Mouse (Mus musculus): ENCODE data around the gene Atp1a2. TPM values are rescaled to one million over a fixed set of nuclear protein-coding genes. Genes with fewer than 3 reads are reported as not detected.

Gene Atp1a2
- polyA plus RNA-seq, 1 experiment from 2014 or later: 1.6 TPM

GRCm38 (mm10) chr1:172337411-172338185, 39.7 kb upstream of the Atp1a2 start:
- H3K27ac ChIP-seq (ENCODE audit: low read depth): no peak overlapping the region
- H3K9ac ChIP-seq (ENCODE audit: low read length): no peak overlapping the region
- H3K9me3 ChIP-seq (ENCODE audit: control insufficient read depth, low read length): no peaks in the 10 kb centered on the region
- no peaks in the 10 kb centered on the region for H3K36me3 ChIP-seq (ENCODE audit: control insufficient read depth, insufficient read depth, low read length)
- ATAC-seq (replicated peaks; ENCODE audit: low FRiP score, low TSS enrichment, low read depth) (no peak), DNase-seq (ENCODE audit: low spot score) (no peak)
- H3K27me3 ChIP-seq (replicated peaks; ENCODE audit: control insufficient read depth, insufficient read depth, low read length): peaks cover 40% of the 10 kb centered on the region
- WGBS: 35% methylated on average over 2 of the region's 2 CpGs
- H3K4me1 ChIP-seq (replicated peaks; ENCODE audit: control insufficient read depth, insufficient read depth, low read length): no peaks in the 10 kb centered on the region; the same call in 1 of the 2 replicates
- no peak overlapping the region for H3K4me3 ChIP-seq (ENCODE audit: low read depth, low read length)
- H3K4me2 ChIP-seq (ENCODE audit: low read length): no peak overlapping the region

GRCm38 (mm10) chr1:172335804-172336203, 37.9 kb upstream of the Atp1a2 start:
- Histone ChIP-seq H3K9ac (ENCODE audit: low read length) (no peak overlapping the region), H3K27ac (ENCODE audit: low read depth) (no peak overlapping the region), H3K9me3 (ENCODE audit: control insufficient read depth, low read length) (no peaks in the 10 kb centered on the region), H3K4me2 (ENCODE audit: low read length) (no peak overlapping the region), H3K4me3 (ENCODE audit: low read depth, low read length) (no peak overlapping the region), H3K4me1 (replicated peaks; ENCODE audit: control insufficient read depth, insufficient read depth, low read length) (no peaks in the 10 kb centered on the region; the same call in 1 of the 2 replicates), H3K27me3 (replicated peaks; ENCODE audit: control insufficient read depth, insufficient read depth, low read length) (peaks cover 35% of the 10 kb centered on the region), H3K36me3 (ENCODE audit: control insufficient read depth, insufficient read depth, low read length) (no peaks in the 10 kb centered on the region)
- ATAC-seq (replicated peaks; ENCODE audit: low FRiP score, low TSS enrichment, low read depth) (no peak), DNase-seq (ENCODE audit: low spot score) (no peak)
- 74% methylated on average over 15 of the region's 15 CpGs for WGBS

- 22% methylated on average over 3 of the region's 3 CpGs for WGBS
- Histone ChIP-seq H3K4me2 (ENCODE audit: low read length) (no peak overlapping the region), H3K4me1 (replicated peaks; ENCODE audit: control insufficient read depth, insufficient read depth, low read length) (no peaks in the 10 kb centered on the region), H3K27me3 (replicated peaks; ENCODE audit: control insufficient read depth, insufficient read depth, low read length) (peaks cover 40% of the 10 kb centered on the region), H3K4me3 (ENCODE audit: low read depth, low read length) (no peak overlapping the region), H3K27ac (ENCODE audit: low read depth) (no peak overlapping the region), H3K36me3 (ENCODE audit: control insufficient read depth, insufficient read depth, low read length) (no peaks in the 10 kb centered on the region), H3K9me3 (ENCODE audit: control insufficient read depth, low read length) (no peaks in the 10 kb centered on the region), H3K9ac (ENCODE audit: low read length) (no peak overlapping the region)
- DNase-seq (ENCODE audit: low spot score): no peak
- no peak for ATAC-seq (replicated peaks; ENCODE audit: low FRiP score, low TSS enrichment, low read depth)
These were observed 35.6 kb upstream of the Atp1a2 start for GRCm38 (mm10) chr1:172333512-172333911.

- H3K27me3 ChIP-seq (replicated peaks; ENCODE audit: control insufficient read depth, insufficient read depth, low read length): peaks cover 46% of the 10 kb centered on the region
- no peaks in the 10 kb centered on the region for H3K4me1 ChIP-seq (replicated peaks; ENCODE audit: control insufficient read depth, insufficient read depth, low read length)
- H3K9ac ChIP-seq (ENCODE audit: low read length): no peak overlapping the region
- no peak overlapping the region for H3K4me3 ChIP-seq (ENCODE audit: low read depth, low read length)
- no peaks in the 10 kb centered on the region for H3K36me3 ChIP-seq (ENCODE audit: control insufficient read depth, insufficient read depth, low read length)
- H3K4me2 ChIP-seq (ENCODE audit: low read length): no peak overlapping the region
- ATAC-seq (replicated peaks; ENCODE audit: low FRiP score, low TSS enrichment, low read depth) (no peak), DNase-seq (ENCODE audit: low spot score) (no peak)
- H3K27ac ChIP-seq (ENCODE audit: low read depth): no peak overlapping the region
- no peaks in the 10 kb centered on the region for H3K9me3 ChIP-seq (ENCODE audit: control insufficient read depth, low read length)
- WGBS: 76% methylated on average over 2 of the region's 2 CpGs
These were observed 35.1 kb upstream of the Atp1a2 start for GRCm38 (mm10) chr1:172332925-172333324.

GRCm38 (mm10) chr1:172331422-172331947, 33.6 kb upstream of the Atp1a2 start:
- Histone ChIP-seq H3K4me3 (ENCODE audit: low read depth, low read length) (no peak overlapping the region), H3K9ac (ENCODE audit: low read length) (no peak overlapping the region), H3K4me1 (replicated peaks; ENCODE audit: control insufficient read depth, insufficient read depth, low read length) (no peaks in the 10 kb centered on the region), H3K4me2 (ENCODE audit: low read length) (no peak overlapping the region), H3K27me3 (replicated peaks; ENCODE audit: control insufficient read depth, insufficient read depth, low read length) (peaks cover 57% of the 10 kb centered on the region), H3K9me3 (ENCODE audit: control insufficient read depth, low read length) (no peaks in the 10 kb centered on the region), H3K36me3 (ENCODE audit: control insufficient read depth, insufficient read depth, low read length) (no peaks in the 10 kb centered on the region), H3K27ac (ENCODE audit: low read depth) (no peak overlapping the region)
- DNase-seq (ENCODE audit: low spot score) (no peak), ATAC-seq (replicated peaks; ENCODE audit: low FRiP score, low TSS enrichment, low read depth) (no peak)
- 73% methylated on average over 8 of the region's 8 CpGs for WGBS

- 65% methylated on average over 6 of the region's 6 CpGs for WGBS
- no peak for DNase-seq (ENCODE audit: low spot score)
- no peak overlapping the region for H3K27ac ChIP-seq (ENCODE audit: low read depth)
- no peaks in the 10 kb centered on the region for H3K4me1 ChIP-seq (replicated peaks; ENCODE audit: control insufficient read depth, insufficient read depth, low read length)
- no peak for ATAC-seq (replicated peaks; ENCODE audit: low FRiP score, low TSS enrichment, low read depth)
- H3K9ac ChIP-seq (ENCODE audit: low read length): no peak overlapping the region
- H3K27me3 ChIP-seq (replicated peaks; ENCODE audit: control insufficient read depth, insufficient read depth, low read length): peaks cover 72% of the 10 kb centered on the region
- no peak overlapping the region for H3K4me3 ChIP-seq (ENCODE audit: low read depth, low read length)
- no peaks in the 10 kb centered on the region for H3K9me3 ChIP-seq (ENCODE audit: control insufficient read depth, low read length)
- H3K36me3 ChIP-seq (ENCODE audit: control insufficient read depth, insufficient read depth, low read length): no peaks in the 10 kb centered on the region
- no peak overlapping the region for H3K4me2 ChIP-seq (ENCODE audit: low read length)
These were observed 31.8 kb upstream of the Atp1a2 start for GRCm38 (mm10) chr1:172329616-172330015.

- DNase-seq (ENCODE audit: low spot score) (no peak), ATAC-seq (replicated peaks; ENCODE audit: low FRiP score, low TSS enrichment, low read depth) (no peak)
- H3K9ac ChIP-seq (ENCODE audit: low read length): no peak within 1 kb of the TSS
- H3K4me2 ChIP-seq (ENCODE audit: low read length): no peak within 1 kb of the TSS
- no peak within 1 kb of the TSS for H3K4me3 ChIP-seq (ENCODE audit: low read depth, low read length)
- H3K36me3 ChIP-seq (ENCODE audit: control insufficient read depth, insufficient read depth, low read length): no peaks in the 10 kb centered on the region
- no peaks in the 10 kb centered on the region for H3K9me3 ChIP-seq (ENCODE audit: control insufficient read depth, low read length)
- WGBS: 32% methylated on average over 9 of the region's 9 CpGs
- no peak within 1 kb of the TSS for H3K27ac ChIP-seq (ENCODE audit: low read depth)
- peaks cover 72% of the 10 kb centered on the region for H3K27me3 ChIP-seq (replicated peaks; ENCODE audit: control insufficient read depth, insufficient read depth, low read length)
- H3K4me1 ChIP-seq (replicated peaks; ENCODE audit: control insufficient read depth, insufficient read depth, low read length): no peaks in the 10 kb centered on the region
These were observed 31.3 kb upstream of the Atp1a2 start, which contains the start of gene Kcnj9 for GRCm38 (mm10) chr1:172329131-172329530. Gene Kcnj9 (minus strand): TSS chr1:172329318.

- Histone ChIP-seq H3K4me1 (replicated peaks; ENCODE audit: control insufficient read depth, insufficient read depth, low read length) (no peaks in the 10 kb centered on the region), H3K27ac (ENCODE audit: low read depth) (no peak overlapping the region), H3K27me3 (replicated peaks; ENCODE audit: control insufficient read depth, insufficient read depth, low read length) (peaks cover 70% of the 10 kb centered on the region), H3K9me3 (ENCODE audit: control insufficient read depth, low read length) (no peaks in the 10 kb centered on the region), H3K4me3 (ENCODE audit: low read depth, low read length) (no peak overlapping the region), H3K36me3 (ENCODE audit: control insufficient read depth, insufficient read depth, low read length) (no peaks in the 10 kb centered on the region), H3K9ac (ENCODE audit: low read length) (no peak overlapping the region), H3K4me2 (ENCODE audit: low read length) (no peak overlapping the region)
- no peak for ATAC-seq (replicated peaks; ENCODE audit: low FRiP score, low TSS enrichment, low read depth)
- WGBS: 76% methylated on average over 7 of the region's 7 CpGs
- no peak for DNase-seq (ENCODE audit: low spot score)
These were observed 30.6 kb upstream of the Atp1a2 start for GRCm38 (mm10) chr1:172328461-172328860.

- Histone ChIP-seq H3K9me3 (ENCODE audit: control insufficient read depth, low read length) (no peaks in the 10 kb centered on the region), H3K36me3 (ENCODE audit: control insufficient read depth, insufficient read depth, low read length) (no peaks in the 10 kb centered on the region), H3K4me1 (replicated peaks; ENCODE audit: control insufficient read depth, insufficient read depth, low read length) (no peaks in the 10 kb centered on the region), H3K27ac (ENCODE audit: low read depth) (no peak overlapping the region), H3K4me2 (ENCODE audit: low read length) (no peak overlapping the region), H3K4me3 (ENCODE audit: low read depth, low read length) (no peak overlapping the region), H3K9ac (ENCODE audit: low read length) (no peak overlapping the region), H3K27me3 (replicated peaks; ENCODE audit: control insufficient read depth, insufficient read depth, low read length) (peaks cover 67% of the 10 kb centered on the region)
- DNase-seq (ENCODE audit: low spot score) (no peak), ATAC-seq (replicated peaks; ENCODE audit: low FRiP score, low TSS enrichment, low read depth) (no peak)
- 84% methylated on average over 3 of the region's 3 CpGs for WGBS
These were observed 30.2 kb upstream of the Atp1a2 start for GRCm38 (mm10) chr1:172328041-172328440.
